Mouse (Mus musculus): ENCODE results near the gene Odf4.
A peak's percentile ranks its signal among the peaks of the same experiment; 100 is the strongest.
"Not testable (repeated sequence)": the region's sequence is repeated elsewhere in the genome, so short reads cannot be mapped to it uniquely, and the experiment has no call there.

Gene Odf4

GRCm38 (mm10) chr11:68946806-68947440, 20.0 kb upstream of the Odf4 start:
- peak; percentile 54 for DNase-seq (ENCODE audit: low spot score)

GRCm38 (mm10) chr11:68946001-68946400, 19.1 kb upstream of the Odf4 start:
- no peak for DNase-seq (ENCODE audit: low spot score)

GRCm38 (mm10) chr11:68945245-68945644, 18.4 kb upstream of the Odf4 start:
- DNase-seq (ENCODE audit: low spot score): no peak

DNA sequence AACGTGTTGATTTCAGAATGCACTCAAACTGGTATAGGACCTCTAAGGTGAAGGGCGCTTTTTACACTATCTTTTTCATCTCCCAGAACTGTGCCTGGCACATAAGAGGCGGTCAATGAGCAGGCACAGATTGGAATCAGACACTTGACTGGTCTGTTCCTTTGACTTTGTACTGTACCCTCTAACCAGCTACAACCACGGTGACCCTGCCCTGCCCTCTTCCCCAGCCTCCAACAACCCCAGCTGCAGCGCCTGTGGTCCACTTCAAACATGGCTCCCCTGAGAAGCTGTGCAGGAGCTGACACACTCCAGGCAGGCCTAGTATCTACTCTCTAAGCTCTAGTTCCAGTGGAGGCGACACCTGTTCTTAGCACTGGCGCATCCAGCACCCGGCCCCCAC, 15.8 kb upstream of the Odf4 start:
- no peak for DNase-seq (ENCODE audit: low spot score)

DNA sequence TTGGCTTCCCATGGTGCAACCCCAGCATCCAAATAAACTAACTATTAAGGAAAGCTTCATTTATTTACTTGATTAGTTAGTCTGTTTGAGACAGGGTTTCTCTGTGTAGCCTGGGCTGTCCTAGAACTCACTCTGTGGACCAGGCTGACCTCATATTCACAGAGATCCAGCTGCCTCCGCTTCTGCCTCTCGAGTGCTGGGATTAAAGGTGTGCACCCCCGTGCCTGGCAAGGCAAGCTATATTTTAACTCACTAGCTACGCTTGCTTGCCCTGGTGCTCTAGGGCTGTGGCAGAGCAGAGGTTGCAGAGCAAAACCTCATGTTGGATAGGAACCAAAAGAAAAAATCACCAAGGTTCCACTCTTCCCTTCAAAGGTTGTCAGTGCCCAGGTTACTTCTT, 13.6 kb upstream of the Odf4 start:
- DNase-seq (ENCODE audit: low spot score): no peak

- DNase-seq (ENCODE audit: low spot score): peak; percentile 88
These were observed 12.8 kb upstream of the Odf4 start for GRCm38 (mm10) chr11:68939451-68940304.

DNA sequence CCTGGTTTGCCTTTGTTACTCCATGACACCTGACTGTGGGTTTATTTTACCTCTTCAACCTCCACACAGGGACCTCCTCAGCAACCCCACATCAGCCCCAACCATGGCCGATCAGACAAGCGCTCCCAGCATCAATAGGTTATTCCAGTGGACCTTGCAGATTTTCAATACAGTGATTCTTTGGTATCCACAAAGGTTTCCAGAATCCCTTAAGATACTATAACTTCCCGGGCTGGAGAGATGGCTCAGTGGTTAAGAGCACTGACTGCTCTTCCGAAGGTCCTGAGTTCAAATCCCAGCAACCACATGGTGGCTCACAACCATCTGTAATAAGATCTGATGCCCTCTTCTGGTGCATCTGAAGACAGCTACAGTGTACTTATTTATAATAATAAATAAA, 10.1 kb upstream of the Odf4 start:
- not testable (repeated sequence) for DNase-seq (ENCODE audit: low spot score)

- DNase-seq (ENCODE audit: low spot score): no peak
These were observed 7.1 kb upstream of the Odf4 start for GRCm38 (mm10) chr11:68933885-68934507.

- DNase-seq (ENCODE audit: low spot score): no peak
These were observed 3.1 kb upstream of the Odf4 start for GRCm38 (mm10) chr11:68929947-68930346.

- DNase-seq (ENCODE audit: low spot score): no peak
These were observed 2.1 kb downstream of the Odf4 start for GRCm38 (mm10) chr11:68924749-68925148.

DNA sequence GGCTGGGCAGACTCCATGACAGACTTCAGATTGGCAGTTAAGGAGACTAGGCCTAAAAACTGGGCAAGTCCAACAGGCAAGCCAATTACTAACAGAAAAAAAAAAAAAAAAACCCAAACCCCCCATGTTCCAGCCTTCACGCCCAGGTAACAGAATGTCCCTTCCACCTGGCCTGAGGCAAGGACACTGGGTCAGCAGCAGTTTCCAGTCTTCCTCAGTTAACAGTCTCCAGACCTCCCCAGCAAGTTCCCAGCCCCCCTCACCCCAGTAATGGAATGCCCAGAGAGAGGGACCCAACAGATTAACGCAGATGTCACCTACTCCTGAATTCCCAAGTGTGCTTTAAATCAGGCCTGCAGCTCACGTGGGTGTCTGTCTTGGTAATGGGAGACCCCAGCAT, 3.7 kb downstream of the Odf4 start:
- DNase-seq (ENCODE audit: low spot score): no peak

DNA sequence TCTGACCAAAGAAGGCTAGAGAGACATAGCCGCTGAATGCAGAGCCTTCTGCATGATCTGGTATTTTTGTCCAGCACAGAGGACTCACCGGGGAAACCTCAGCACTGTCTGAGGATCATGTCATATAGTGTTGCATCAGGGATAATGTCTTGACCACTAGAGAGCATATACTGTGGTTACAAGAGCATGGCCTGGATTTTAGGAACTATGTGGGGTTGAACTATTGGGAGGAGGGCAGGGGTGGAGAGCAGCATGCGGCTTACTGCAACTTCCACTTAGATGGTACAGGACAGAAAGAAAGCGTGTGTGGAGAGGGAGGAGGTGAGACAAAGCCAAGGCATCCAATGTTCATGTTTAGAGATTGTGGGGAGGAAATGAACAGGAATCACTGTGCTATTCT, 12.3 kb downstream of the Odf4 start:
- no peak for DNase-seq (ENCODE audit: low spot score)

DNA sequence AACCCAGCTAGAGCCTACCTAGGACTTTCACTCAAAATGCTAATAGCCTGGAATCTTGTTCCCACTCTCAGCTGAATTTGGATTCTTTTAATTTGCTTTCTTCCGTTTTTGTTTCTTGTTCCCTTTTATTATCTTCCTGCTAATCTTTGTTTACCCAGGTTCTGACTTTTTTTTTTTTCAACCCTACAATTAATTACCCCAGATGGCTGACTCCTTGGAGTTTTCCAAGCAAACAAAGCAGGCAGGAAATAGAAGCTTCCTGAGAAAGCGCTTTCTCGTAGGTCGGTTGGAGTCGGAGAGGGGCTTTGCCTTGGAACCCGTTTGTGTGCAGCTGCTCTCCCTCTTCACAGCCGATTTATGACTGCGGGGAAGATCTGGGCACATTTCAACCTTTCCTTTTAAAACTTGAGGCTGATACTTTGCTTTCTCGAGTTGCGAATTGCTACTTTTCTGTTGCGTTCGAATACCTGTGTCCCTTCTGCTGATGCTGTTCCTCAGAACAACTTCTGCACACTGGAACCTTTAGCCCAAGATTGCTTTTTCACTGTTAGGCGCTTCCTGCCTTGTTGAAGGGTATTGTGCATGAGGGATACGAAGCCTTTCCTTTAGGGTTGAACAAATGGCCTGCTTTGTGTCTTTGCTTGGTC, 15.2 kb downstream of the Odf4 start:
- no peak for DNase-seq (ENCODE audit: low spot score)

- no peak for DNase-seq (ENCODE audit: low spot score)
These were observed 17.9 kb downstream of the Odf4 start for GRCm38 (mm10) chr11:68908846-68909503.

DNA sequence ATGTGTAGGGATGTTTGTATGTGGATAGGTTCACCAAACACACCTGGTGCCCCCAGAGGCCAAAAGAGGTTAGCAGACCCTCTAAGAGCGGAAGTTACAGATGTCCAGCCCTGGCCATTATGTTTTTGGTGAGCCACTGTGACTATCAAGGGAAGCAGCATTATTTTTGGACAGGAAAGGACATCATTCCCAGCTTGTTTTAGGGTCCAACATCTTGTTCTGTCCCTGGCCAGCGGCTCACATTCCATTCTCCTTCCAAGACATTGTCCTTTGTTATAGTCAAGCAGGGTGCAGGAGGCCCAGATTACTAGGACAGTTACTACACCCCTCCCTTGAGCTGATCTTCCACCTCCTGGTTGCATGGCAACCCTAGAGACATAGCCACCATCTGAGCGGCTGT, 19.6 kb downstream of the Odf4 start:
- DNase-seq (ENCODE audit: low spot score): no peak

DNA sequence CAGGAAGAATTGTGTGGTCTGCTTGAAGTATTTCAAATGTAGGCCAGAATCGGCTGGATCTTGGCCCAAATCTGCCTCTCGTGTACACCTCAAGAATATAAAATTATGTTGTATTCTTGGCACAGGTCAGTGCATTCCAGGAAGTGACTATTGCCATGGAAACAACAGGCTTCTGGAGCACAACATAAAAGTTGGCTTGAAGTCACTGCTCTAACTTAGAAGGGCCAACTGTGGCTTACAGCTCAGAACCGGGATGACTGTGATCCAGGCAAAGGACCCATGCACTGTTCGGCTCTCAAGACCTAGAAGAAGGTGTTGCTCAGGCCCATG, 20.5 kb downstream of the Odf4 start:
- DNase-seq (ENCODE audit: low spot score): no peak

DNA sequence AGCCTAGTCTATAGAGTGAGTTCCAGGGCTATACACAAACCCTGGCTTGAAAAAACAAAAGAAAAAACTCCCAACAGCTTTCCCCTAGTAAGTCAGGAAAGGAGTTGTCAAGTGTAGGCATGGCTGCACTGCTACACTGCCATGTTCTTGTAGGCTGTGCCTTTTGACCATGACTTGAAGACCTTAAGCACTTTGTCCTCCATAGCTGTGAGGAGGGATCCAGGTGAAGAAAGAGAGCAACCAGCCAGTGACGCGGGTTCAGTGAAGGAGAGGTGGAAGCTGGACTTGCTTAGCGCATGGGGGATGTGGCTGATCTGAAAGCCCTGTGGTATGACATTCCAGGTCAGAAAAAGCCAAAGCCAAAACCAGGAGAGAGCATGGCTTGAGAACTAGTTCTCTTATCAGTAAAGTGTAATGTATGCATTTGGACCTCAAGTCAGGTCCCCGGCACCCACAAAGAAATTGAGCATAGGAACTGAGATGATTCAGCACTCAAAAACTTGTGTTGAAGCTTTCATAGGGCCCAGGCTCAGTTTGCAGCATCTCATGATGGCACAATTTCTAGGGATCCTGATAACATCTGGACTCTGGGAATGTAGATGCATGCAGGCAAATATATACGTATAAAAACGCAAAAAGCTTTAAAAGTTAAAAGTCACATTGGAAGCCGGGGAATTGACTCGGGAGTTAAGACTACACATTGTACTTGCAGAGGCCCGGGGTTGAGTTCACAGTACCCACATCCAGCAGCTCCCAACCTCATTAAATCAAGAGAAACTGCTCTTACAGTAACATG, 21.0 kb downstream of the Odf4 start:
- DNase-seq (ENCODE audit: low spot score): no peak

GRCm38 (mm10) chr11:68905138-68905531, 21.7 kb downstream of the Odf4 start:
- DNase-seq (ENCODE audit: low spot score): no peak

DNA sequence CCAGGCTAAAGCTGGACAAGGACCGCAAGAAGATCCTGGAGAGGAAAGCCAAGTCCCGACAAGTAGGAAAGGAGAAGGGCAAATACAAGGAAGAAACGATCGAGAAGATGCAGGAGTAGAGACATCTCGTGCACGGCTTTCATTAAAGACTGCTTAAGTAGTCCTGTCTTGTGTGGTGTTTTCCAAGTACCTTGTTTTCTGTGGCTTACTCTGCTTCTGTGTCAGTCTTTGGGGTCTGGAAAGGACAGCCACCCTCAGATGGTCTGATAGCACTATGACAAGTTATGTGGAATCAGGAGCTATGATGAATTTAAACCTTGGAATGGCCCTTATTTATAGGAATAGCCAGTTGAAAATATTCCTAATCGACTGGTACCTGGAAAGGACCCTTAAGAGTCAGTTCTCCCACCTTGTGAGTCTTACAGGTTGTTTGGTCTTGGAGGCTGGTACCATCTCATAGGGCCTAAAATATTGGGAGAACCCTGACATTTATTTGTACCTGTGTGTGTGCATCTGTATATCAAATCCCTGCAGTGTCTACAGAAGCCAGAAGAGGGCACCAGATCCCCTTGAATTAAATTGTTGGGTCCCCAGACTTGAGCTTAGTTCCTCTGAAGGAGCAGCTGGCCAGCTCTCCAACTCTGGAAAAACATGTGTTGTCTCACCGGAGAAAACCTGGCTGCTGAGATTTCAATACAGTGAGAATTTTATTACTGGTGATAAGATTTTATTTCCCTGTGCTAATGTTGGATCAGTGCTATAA, 22.3 kb downstream of the Odf4 start:
- peak; percentile 84 for DNase-seq (ENCODE audit: low spot score)

DNA sequence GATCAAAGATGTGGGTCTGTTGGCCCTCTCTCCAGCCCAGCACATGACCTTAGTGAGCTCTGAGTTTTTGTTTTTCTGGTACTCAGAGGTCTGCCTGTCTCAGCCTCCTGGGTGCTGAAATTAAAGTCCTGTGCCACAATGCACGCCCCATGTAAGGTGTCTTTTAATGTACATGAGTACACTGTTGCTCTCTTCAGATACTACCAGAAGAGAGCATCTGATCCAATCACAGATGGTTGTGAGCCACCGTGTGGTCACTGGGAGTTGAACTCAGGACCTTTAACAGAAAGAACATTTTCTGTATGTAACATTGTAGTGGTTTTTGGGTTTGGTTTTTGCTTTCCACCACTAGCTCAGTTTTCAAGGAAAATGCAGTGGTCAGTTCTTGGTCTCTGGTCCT, 23.1 kb downstream of the Odf4 start:
- DNase-seq (ENCODE audit: low spot score): no peak

DNA sequence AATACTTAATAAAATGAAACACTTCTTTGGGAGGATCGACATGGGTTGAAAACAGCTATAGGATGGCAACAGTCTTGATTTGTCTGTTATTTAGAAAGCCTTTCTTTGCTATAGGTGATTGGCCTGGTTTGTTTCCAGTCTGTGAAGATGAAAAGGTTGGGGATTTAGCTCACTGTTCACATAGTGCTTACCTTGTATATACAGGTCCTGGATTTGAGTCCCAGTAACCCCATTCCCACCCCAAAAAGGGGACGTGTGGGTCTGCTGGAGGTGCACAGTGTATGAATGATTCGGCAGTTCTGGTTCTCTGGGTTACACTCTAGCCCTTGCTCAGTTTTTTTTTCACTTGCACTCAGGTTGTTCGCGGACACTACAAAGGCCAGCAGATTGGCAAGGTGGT, 24.1 kb downstream of the Odf4 start:
- no peak for DNase-seq (ENCODE audit: low spot score)
